Mouse (Mus musculus): ENCODE data around the gene Gna15. TPM values are rescaled to one million over a fixed set of nuclear protein-coding genes. Genes with fewer than 3 reads are reported as not detected.

The Gna15 gene
- polyA plus RNA-seq, 1 experiment from 2014 or later = 0.77 TPM

GRCm38 (mm10) chr10:81459399-81459798 is 64.6 kb downstream of the Gna15 start:
- Histone ChIP-seq H3K4me1 (ENCODE audit: control insufficient read depth, insufficient read depth, low read length) (no peaks in the 10 kb centered on the region; the same call in 1 of the 2 replicates), H3K9me3 (replicated peaks; ENCODE audit: control insufficient read depth, low read length) (no peaks in the 10 kb centered on the region), H3K9ac (replicated peaks; ENCODE audit: low read length) (no peak overlapping the region), H3K27ac (replicated peaks; ENCODE audit: low read depth, low read length) (no peak overlapping the region), H3K27me3 (ENCODE audit: control insufficient read depth, insufficient read depth, low read length) (peaks cover 69% of the 10 kb centered on the region), H3K4me2 (ENCODE audit: low read depth, low read length) (no peak overlapping the region), H3K4me3 (ENCODE audit: low read depth, low read length) (no peak overlapping the region), H3K36me3 (replicated peaks; ENCODE audit: control insufficient read depth, insufficient read depth, low read depth, low read length) (no peaks in the 10 kb centered on the region; the same call in 1 of the 2 replicates)
- 69% methylated on average over 21 of the region's 21 CpGs for WGBS
- ATAC-seq (replicated peaks; ENCODE audit: insufficient number of reproducible peaks, low FRiP score, low TSS enrichment, low read depth) (no peak), DNase-seq (ENCODE audit: low spot score) (no peak)

GRCm38 (mm10) chr10:81458267-81458666 is 65.8 kb downstream of the Gna15 start:
- DNase-seq (ENCODE audit: low spot score) (no peak), ATAC-seq (replicated peaks; ENCODE audit: insufficient number of reproducible peaks, low FRiP score, low TSS enrichment, low read depth) (no peak)
- Histone ChIP-seq H3K4me3 (ENCODE audit: low read depth, low read length) (no peak overlapping the region), H3K36me3 (replicated peaks; ENCODE audit: control insufficient read depth, insufficient read depth, low read depth, low read length) (no peaks in the 10 kb centered on the region), H3K9me3 (replicated peaks; ENCODE audit: control insufficient read depth, low read length) (no peaks in the 10 kb centered on the region), H3K9ac (replicated peaks; ENCODE audit: low read length) (no peak overlapping the region), H3K27ac (replicated peaks; ENCODE audit: low read depth, low read length) (no peak overlapping the region), H3K4me2 (ENCODE audit: low read depth, low read length) (no peak overlapping the region), H3K4me1 (ENCODE audit: control insufficient read depth, insufficient read depth, low read length) (no peaks in the 10 kb centered on the region; the same call in 1 of the 2 replicates), H3K27me3 (ENCODE audit: control insufficient read depth, insufficient read depth, low read length) (peaks cover 67% of the 10 kb centered on the region)
- 82% methylated on average over 6 of the region's 6 CpGs for WGBS

- Histone ChIP-seq H3K36me3 (replicated peaks; ENCODE audit: control insufficient read depth, insufficient read depth, low read depth, low read length) (no peaks in the 10 kb centered on the region), H3K27ac (replicated peaks; ENCODE audit: low read depth, low read length) (no peak overlapping the region), H3K4me1 (ENCODE audit: control insufficient read depth, insufficient read depth, low read length) (no peaks in the 10 kb centered on the region; the same call in 1 of the 2 replicates), H3K9me3 (replicated peaks; ENCODE audit: control insufficient read depth, low read length) (no peaks in the 10 kb centered on the region), H3K4me3 (ENCODE audit: low read depth, low read length) (no peak overlapping the region), H3K27me3 (ENCODE audit: control insufficient read depth, insufficient read depth, low read length) (peaks cover 67% of the 10 kb centered on the region), H3K9ac (replicated peaks; ENCODE audit: low read length) (no peak overlapping the region), H3K4me2 (ENCODE audit: low read depth, low read length) (no peak overlapping the region)
- no peak for ATAC-seq (replicated peaks; ENCODE audit: insufficient number of reproducible peaks, low FRiP score, low TSS enrichment, low read depth)
- 82% methylated on average over 8 of the region's 8 CpGs for WGBS
- DNase-seq (ENCODE audit: low spot score) = no peak
Measured at GRCm38 (mm10) chr10:81457624-81458023, 66.4 kb downstream of the Gna15 start.

- 62% methylated on average over 12 of the region's 12 CpGs for WGBS
- Histone ChIP-seq H3K27me3 (ENCODE audit: control insufficient read depth, insufficient read depth, low read length) (peaks cover 67% of the 10 kb centered on the region), H3K4me2 (ENCODE audit: low read depth, low read length) (no peak overlapping the region), H3K27ac (replicated peaks; ENCODE audit: low read depth, low read length) (no peak overlapping the region), H3K36me3 (replicated peaks; ENCODE audit: control insufficient read depth, insufficient read depth, low read depth, low read length) (no peaks in the 10 kb centered on the region), H3K4me1 (ENCODE audit: control insufficient read depth, insufficient read depth, low read length) (no peaks in the 10 kb centered on the region; the same call in 1 of the 2 replicates), H3K9ac (replicated peaks; ENCODE audit: low read length) (no peak overlapping the region), H3K9me3 (replicated peaks; ENCODE audit: control insufficient read depth, low read length) (no peaks in the 10 kb centered on the region), H3K4me3 (ENCODE audit: low read depth, low read length) (no peak overlapping the region)
- DNase-seq (ENCODE audit: low spot score) (no peak), ATAC-seq (replicated peaks; ENCODE audit: insufficient number of reproducible peaks, low FRiP score, low TSS enrichment, low read depth) (no peak)
Measured at GRCm38 (mm10) chr10:81456983-81457563, 67.0 kb downstream of the Gna15 start.

GRCm38 (mm10) chr10:81455181-81455895 is 68.7 kb downstream of the Gna15 start, which contains the start of gene Nfic:
Gene Nfic, minus strand, starts transcription at chr10:81455635.
- DNase-seq (ENCODE audit: low spot score) (no peak), ATAC-seq (replicated peaks; ENCODE audit: insufficient number of reproducible peaks, low FRiP score, low TSS enrichment, low read depth) (no peak)
- H3K36me3 ChIP-seq (replicated peaks; ENCODE audit: control insufficient read depth, insufficient read depth, low read depth, low read length) = no peaks in the 10 kb centered on the region
- no peaks in the 10 kb centered on the region for H3K9me3 ChIP-seq (replicated peaks; ENCODE audit: control insufficient read depth, low read length)
- WGBS = 59% methylated on average over 28 of the region's 28 CpGs
- H3K9ac ChIP-seq (replicated peaks; ENCODE audit: low read length) = no peak within 1 kb of the TSS
- peaks cover 65% of the 10 kb centered on the region for H3K27me3 ChIP-seq (ENCODE audit: control insufficient read depth, insufficient read depth, low read length)
- no peaks in the 10 kb centered on the region for H3K4me1 ChIP-seq (ENCODE audit: control insufficient read depth, insufficient read depth, low read length)
- no peak within 1 kb of the TSS for H3K4me2 ChIP-seq (ENCODE audit: low read depth, low read length)
- no peak within 1 kb of the TSS for H3K27ac ChIP-seq (replicated peaks; ENCODE audit: low read depth, low read length)
- no peak within 1 kb of the TSS for H3K4me3 ChIP-seq (ENCODE audit: low read depth, low read length)

- Histone ChIP-seq H3K9ac (replicated peaks; ENCODE audit: low read length) (no peak overlapping the region), H3K27me3 (ENCODE audit: control insufficient read depth, insufficient read depth, low read length) (peaks cover 55% of the 10 kb centered on the region), H3K36me3 (replicated peaks; ENCODE audit: control insufficient read depth, insufficient read depth, low read depth, low read length) (no peaks in the 10 kb centered on the region), H3K4me1 (ENCODE audit: control insufficient read depth, insufficient read depth, low read length) (no peaks in the 10 kb centered on the region), H3K27ac (replicated peaks; ENCODE audit: low read depth, low read length) (no peak overlapping the region), H3K4me2 (ENCODE audit: low read depth, low read length) (no peak overlapping the region), H3K4me3 (ENCODE audit: low read depth, low read length) (no peak overlapping the region), H3K9me3 (replicated peaks; ENCODE audit: control insufficient read depth, low read length) (no peaks in the 10 kb centered on the region)
- no peak for DNase-seq (ENCODE audit: low spot score)
- no peak for ATAC-seq (replicated peaks; ENCODE audit: insufficient number of reproducible peaks, low FRiP score, low TSS enrichment, low read depth)
- 71% methylated on average over 2 of the region's 2 CpGs for WGBS
Measured at GRCm38 (mm10) chr10:81454106-81454505, 69.9 kb downstream of the Gna15 start.

GRCm38 (mm10) chr10:81452947-81453288 is 71.1 kb downstream of the Gna15 start:
- 2% methylated on average over 14 of the region's 14 CpGs for WGBS
- H3K27ac ChIP-seq (replicated peaks; ENCODE audit: low read depth, low read length) = no peak overlapping the region
- no peaks in the 10 kb centered on the region for H3K36me3 ChIP-seq (replicated peaks; ENCODE audit: control insufficient read depth, insufficient read depth, low read depth, low read length)
- no peak for ATAC-seq (replicated peaks; ENCODE audit: insufficient number of reproducible peaks, low FRiP score, low TSS enrichment, low read depth)
- DNase-seq (ENCODE audit: low spot score) = no peak
- H3K27me3 ChIP-seq (ENCODE audit: control insufficient read depth, insufficient read depth, low read length) = peaks cover 47% of the 10 kb centered on the region
- no peak overlapping the region for H3K9ac ChIP-seq (replicated peaks; ENCODE audit: low read length)
- H3K4me1 ChIP-seq (ENCODE audit: control insufficient read depth, insufficient read depth, low read length) = no peaks in the 10 kb centered on the region
- H3K9me3 ChIP-seq (replicated peaks; ENCODE audit: control insufficient read depth, low read length) = no peaks in the 10 kb centered on the region
- no peak overlapping the region for H3K4me2 ChIP-seq (ENCODE audit: low read depth, low read length)
- H3K4me3 ChIP-seq (ENCODE audit: low read depth, low read length) = no peak overlapping the region
